Comparison of ENCODE assay signal across 17 mouse cellular contexts in genomic region chr1:175188186-175188585, GRCm38 (mm10).
DNase-seq lines count a peak whose midpoint lies in the region; ATAC-seq and TF ChIP-seq lines count a peak whose summit lies in the region.
"Had no signal": no experiment of that assay in that cellular context is flagged by ENCODE, and none has a peak within 500 bp of the region (broad histone marks: within the 10 kb centered on the region; RNA-seq: fewer than 3 reads in every experiment).

No protein-coding gene starts in this region.

- H3K27me3 ChIP-seq in forebrain, embryonic 14.5 days (replicated peaks; ENCODE audit: control insufficient read depth, insufficient read depth, low read length), result no peaks in the 10 kb centered on the region
- H3K27me3 ChIP-seq in forebrain, embryonic 15.5 days, result no peaks in the 10 kb centered on the region
- no peaks in the 10 kb centered on the region for H3K27me3 ChIP-seq in hindbrain, postnatal 0 days (ENCODE audit: insufficient read depth, low read length)
- no peaks in the 10 kb centered on the region for H3K27me3 ChIP-seq in hindbrain, embryonic 13.5 days
- no peaks in the 10 kb centered on the region for H3K27me3 ChIP-seq in midbrain, postnatal 0 days (ENCODE audit: insufficient read depth, low read length)
- H3K27me3 ChIP-seq in midbrain, embryonic 10.5 days (ENCODE audit: low read depth, poor library complexity, severe bottlenecking), result no peaks in the 10 kb centered on the region
- H3K27me3 ChIP-seq: embryonic facial prominence, embryonic 13.5 days; heart, embryonic 13.5 days had no signal

- H3K27ac ChIP-seq in forebrain, embryonic 14.5 days (ENCODE audit: low read depth, low read length), result no peak overlapping the region
- H3K27ac ChIP-seq in forebrain, embryonic 15.5 days (replicated peaks), result no peak overlapping the region
- H3K27ac ChIP-seq in hindbrain, postnatal 0 days, result no peak overlapping the region
- no peak overlapping the region for H3K27ac ChIP-seq in hindbrain, embryonic 13.5 days
- H3K27ac ChIP-seq in midbrain, postnatal 0 days (ENCODE audit: low read depth, low read length), result no peak overlapping the region
- H3K27ac ChIP-seq in midbrain, embryonic 10.5 days (replicated peaks), result no peak overlapping the region
- H3K27ac ChIP-seq: embryonic facial prominence, embryonic 13.5 days; gastrocnemius, adult 2 months; heart, embryonic 13.5 days had no signal

- ATAC-seq in forebrain, embryonic 14.5 days, result no peak
- no peak for ATAC-seq in forebrain, embryonic 15.5 days (replicated peaks)
- ATAC-seq in hindbrain, postnatal 0 days, result no peak
- no peak for ATAC-seq in hindbrain, embryonic 13.5 days (ENCODE audit: low FRiP score)
- ATAC-seq in midbrain, postnatal 0 days (ENCODE audit: low FRiP score), result no peak
- ATAC-seq: hindbrain, embryonic 16.5 days had no signal

- no peaks in the 10 kb centered on the region for H3K9me3 ChIP-seq in forebrain, embryonic 14.5 days (replicated peaks; ENCODE audit: control insufficient read depth, low read length)
- no peaks in the 10 kb centered on the region for H3K9me3 ChIP-seq in forebrain, embryonic 15.5 days
- no peaks in the 10 kb centered on the region for H3K9me3 ChIP-seq in hindbrain, postnatal 0 days (ENCODE audit: low read length)
- H3K9me3 ChIP-seq in hindbrain, embryonic 13.5 days, result no peaks in the 10 kb centered on the region
- H3K9me3 ChIP-seq in midbrain, postnatal 0 days (ENCODE audit: low read length), result no peaks in the 10 kb centered on the region
- no peaks in the 10 kb centered on the region for H3K9me3 ChIP-seq in midbrain, embryonic 10.5 days (replicated peaks)
- H3K9me3 ChIP-seq: embryonic facial prominence, embryonic 13.5 days; heart, embryonic 13.5 days had no signal

- no peak overlapping the region for H3K9ac ChIP-seq in forebrain, embryonic 14.5 days (ENCODE audit: low read length)
- no peak overlapping the region for H3K9ac ChIP-seq in forebrain, embryonic 15.5 days (replicated peaks)
- H3K9ac ChIP-seq in hindbrain, postnatal 0 days (replicated peaks; ENCODE audit: low read length), result no peak overlapping the region
- no peak overlapping the region for H3K9ac ChIP-seq in hindbrain, embryonic 13.5 days
- H3K9ac ChIP-seq in midbrain, postnatal 0 days (replicated peaks; ENCODE audit: low read length, poor library complexity, severe bottlenecking), result no peak overlapping the region
- H3K9ac ChIP-seq: embryonic facial prominence, embryonic 13.5 days; heart, embryonic 13.5 days had no signal

- no peak overlapping the region for H3K4me2 ChIP-seq in forebrain, embryonic 14.5 days (ENCODE audit: low read length)
- H3K4me2 ChIP-seq in forebrain, embryonic 15.5 days (replicated peaks), result no peak overlapping the region
- no peak overlapping the region for H3K4me2 ChIP-seq in hindbrain, postnatal 0 days (ENCODE audit: low read depth, low read length)
- H3K4me2 ChIP-seq in hindbrain, embryonic 13.5 days, result no peak overlapping the region
- H3K4me2 ChIP-seq in midbrain, postnatal 0 days (ENCODE audit: low read depth, low read length, poor library complexity, severe bottlenecking), result no peak overlapping the region
- H3K4me2 ChIP-seq: embryonic facial prominence, embryonic 13.5 days; heart, embryonic 13.5 days had no signal

- H3K36me3 ChIP-seq in forebrain, embryonic 14.5 days (ENCODE audit: control insufficient read depth, insufficient read depth, low read length), result no peaks in the 10 kb centered on the region
- H3K36me3 ChIP-seq in forebrain, embryonic 15.5 days, result no peaks in the 10 kb centered on the region
- no peaks in the 10 kb centered on the region for H3K36me3 ChIP-seq in hindbrain, postnatal 0 days (ENCODE audit: insufficient read depth, low read length)
- no peaks in the 10 kb centered on the region for H3K36me3 ChIP-seq in hindbrain, embryonic 13.5 days
- no peaks in the 10 kb centered on the region for H3K36me3 ChIP-seq in midbrain, postnatal 0 days (ENCODE audit: insufficient read depth, low read length)
- no peaks in the 10 kb centered on the region for H3K36me3 ChIP-seq in midbrain, embryonic 10.5 days
- H3K36me3 ChIP-seq: embryonic facial prominence, embryonic 13.5 days; heart, embryonic 13.5 days had no signal

- no peak for TF ChIP-seq CTCF in hindbrain, postnatal 0 days (IDR thresholded peaks at IDR 0.05; ENCODE audit: low read depth)
- TF ChIP-seq CTCF in midbrain, postnatal 0 days (IDR thresholded peaks at IDR 0.05), result no peak

- DNase-seq in forebrain, embryonic 14.5 days (ENCODE audit: low spot score), result peak; percentile 13
- peak; percentile 33 for DNase-seq in hindbrain, postnatal 0 days (ENCODE audit: low spot score)
- peak; percentile 24 for DNase-seq in midbrain, postnatal 0 days (ENCODE audit: low spot score)
- DNase-seq in midbrain, embryonic 10.5 days (ENCODE audit: low spot score), result no peak
- DNase-seq in lung, postnatal 25 days (ENCODE audit: low spot score), result no peak
- DNase-seq: adrenal gland, postnatal 10 days; cerebellum, adult 18-20 months; cerebellum, adult 9-11 months; cerebellum, postnatal 36 days; gastrocnemius, adult 2 months; gastrocnemius, postnatal 25 days; heart, postnatal 36 days had no signal

- 60% methylated on average over 5 of the region's 5 CpGs for WGBS in forebrain, embryonic 14.5 days
- WGBS in forebrain, embryonic 15.5 days, result 51% methylated on average over 5 of the region's 5 CpGs
- WGBS in hindbrain, postnatal 0 days, result 56% methylated on average over 5 of the region's 5 CpGs
- 61% methylated on average over 5 of the region's 5 CpGs for WGBS in hindbrain, embryonic 13.5 days
- WGBS in midbrain, postnatal 0 days, result 40% methylated on average over 5 of the region's 5 CpGs
- WGBS in midbrain, embryonic 10.5 days, result 81% methylated on average over 5 of the region's 5 CpGs

- H3K4me1 ChIP-seq in forebrain, embryonic 14.5 days (ENCODE audit: control insufficient read depth, insufficient read depth, low read length), result no peaks in the 10 kb centered on the region
- no peaks in the 10 kb centered on the region for H3K4me1 ChIP-seq in forebrain, embryonic 15.5 days
- no peaks in the 10 kb centered on the region for H3K4me1 ChIP-seq in hindbrain, postnatal 0 days (ENCODE audit: insufficient read depth, low read length)
- no peaks in the 10 kb centered on the region for H3K4me1 ChIP-seq in hindbrain, embryonic 13.5 days (replicated peaks)
- no peaks in the 10 kb centered on the region for H3K4me1 ChIP-seq in midbrain, postnatal 0 days (ENCODE audit: insufficient read depth, low read length)
- no peaks in the 10 kb centered on the region for H3K4me1 ChIP-seq in midbrain, embryonic 10.5 days
- H3K4me1 ChIP-seq: embryonic facial prominence, embryonic 13.5 days; heart, embryonic 13.5 days had no signal

- no peak overlapping the region for H3K4me3 ChIP-seq in forebrain, embryonic 14.5 days (ENCODE audit: low read depth, low read length)
- no peak overlapping the region for H3K4me3 ChIP-seq in forebrain, embryonic 15.5 days
- H3K4me3 ChIP-seq in hindbrain, postnatal 0 days (ENCODE audit: low read length), result no peak overlapping the region
- no peak overlapping the region for H3K4me3 ChIP-seq in hindbrain, embryonic 13.5 days
- H3K4me3 ChIP-seq in midbrain, postnatal 0 days (ENCODE audit: low read depth, low read length), result no peak overlapping the region
- no peak overlapping the region for H3K4me3 ChIP-seq in midbrain, embryonic 10.5 days
- H3K4me3 ChIP-seq: embryonic facial prominence, embryonic 13.5 days; gastrocnemius, adult 2 months; heart, embryonic 13.5 days had no signal

Comparison
In these comparisons a context has a peak if more than half of its experiments do, and no peak if none do; other contexts are left out.
1. DNase-seq: peak in forebrain, embryonic 14.5 days (single experiment), hindbrain, postnatal 0 days (single experiment) and midbrain, postnatal 0 days (single experiment); none in midbrain, embryonic 10.5 days (single experiment) and lung, postnatal 25 days (single experiment).